Mouse (Mus musculus): Measurements from ENCODE around the gene Rgs6.

- TF ChIP-seq CTCF (IDR thresholded peaks at IDR 0.05; ENCODE audit: borderline replicate concordance, extremely low read depth, insufficient read depth, insufficient read length) (no peak), POLR2A (IDR thresholded peaks at IDR 0.05; ENCODE audit: borderline replicate concordance, extremely low read depth, insufficient read depth, insufficient read length, poor library complexity, severe bottlenecking) (no peak)
These were observed 260.3 kb downstream of the Rgs6 start for GRCm38 (mm10) chr12:82848304-82848872.

Data from brain, embryonic 14.5 days (tissue).